Mouse (Mus musculus): ENCODE results near the gene Kat6b. TPM values are rescaled to one million over a fixed set of nuclear protein-coding genes. Genes with fewer than 3 reads are reported as not detected.

Gene Kat6b
- polyA plus RNA-seq, 1 experiment from 2014 or later = 16.1 TPM

DNA sequence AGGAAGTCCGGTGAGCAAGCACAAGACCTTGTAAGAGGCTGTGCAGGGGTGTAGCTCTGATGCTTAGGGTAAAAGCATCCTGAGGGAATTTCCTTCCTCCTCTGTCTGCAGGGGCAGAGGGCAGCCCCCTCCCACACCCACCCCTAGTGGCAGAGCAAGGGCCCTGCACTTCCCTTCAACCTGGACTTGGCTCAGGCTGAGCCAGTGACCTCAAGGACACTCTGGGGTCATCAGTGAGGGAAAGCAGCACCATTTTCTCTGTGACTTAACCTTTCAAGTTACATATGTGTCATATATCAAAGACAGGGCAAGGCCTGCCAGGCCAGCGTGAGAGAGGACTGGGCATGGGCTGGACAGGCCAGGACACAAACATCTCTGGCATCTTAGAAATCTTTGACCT is 228.3 kb downstream of the Kat6b start:
- Histone ChIP-seq H3K27me3 (replicated peaks) (no peaks in the 10 kb centered on the region), H3K9me3 (replicated peaks) (no peaks in the 10 kb centered on the region), H3K4me3 (replicated peaks) (no peak overlapping the region), H3K36me3 (no peaks in the 10 kb centered on the region), H3K9ac (replicated peaks) (no peak overlapping the region), H3K4me2 (no peak overlapping the region), H3K27ac (replicated peaks) (no peak overlapping the region), H3K4me1 (peaks cover 16% of the 10 kb centered on the region)
- no peak for ATAC-seq (ENCODE audit: low FRiP score)
- 61% methylated on average over 2 of the region's 2 CpGs for WGBS

DNA sequence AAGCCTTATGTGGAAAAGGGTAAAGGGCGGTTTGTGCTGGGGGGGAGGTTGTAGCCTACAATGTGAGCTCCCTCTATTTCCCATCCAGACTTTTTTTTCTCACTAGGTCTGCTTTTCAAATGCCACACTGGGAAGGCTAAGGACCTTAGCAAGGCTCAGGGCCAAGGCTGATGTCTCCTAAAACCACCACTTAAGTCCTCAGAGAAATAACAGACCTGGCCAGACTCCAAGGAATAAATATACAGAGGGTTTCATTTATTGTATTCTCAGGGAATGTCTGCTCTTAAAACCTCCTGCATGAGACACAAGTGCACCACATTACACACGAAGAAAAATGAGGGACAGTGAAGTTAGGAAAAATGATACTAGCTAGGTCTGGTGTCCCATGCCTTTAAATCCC is 230.0 kb downstream of the Kat6b start:
- no peak overlapping the region for H3K9ac ChIP-seq (replicated peaks)
- H3K27ac ChIP-seq (replicated peaks) = no peak overlapping the region
- H3K27me3 ChIP-seq (replicated peaks) = no peaks in the 10 kb centered on the region
- H3K4me2 ChIP-seq = no peak overlapping the region
- H3K4me3 ChIP-seq (replicated peaks) = no peak overlapping the region
- H3K36me3 ChIP-seq = no peaks in the 10 kb centered on the region
- no peaks in the 10 kb centered on the region for H3K9me3 ChIP-seq (replicated peaks)
- H3K4me1 ChIP-seq = peaks cover 13% of the 10 kb centered on the region
- WGBS = 79% methylated on average over 2 of the region's 2 CpGs
- ATAC-seq (ENCODE audit: low FRiP score) = no peak

DNA sequence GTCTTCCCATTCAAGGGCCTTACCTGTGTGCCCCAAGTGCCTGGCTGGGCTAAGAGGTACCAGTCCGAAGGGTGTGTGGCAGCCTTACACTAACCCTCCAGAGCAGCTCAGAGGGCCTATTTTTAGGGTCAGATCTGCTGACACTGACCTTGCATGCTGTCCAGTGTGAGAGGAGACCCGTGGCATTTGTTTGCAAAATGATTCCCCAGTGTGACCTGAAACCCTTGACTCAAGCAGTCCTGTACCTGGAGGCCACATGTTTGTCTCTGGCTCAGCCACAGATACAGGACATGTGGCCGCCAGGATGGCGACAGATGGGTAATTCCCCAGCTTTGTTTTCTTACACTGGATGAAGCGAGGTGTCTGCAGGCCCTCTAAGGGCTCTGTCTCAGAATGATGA is 233.3 kb downstream of the Kat6b start, which contains the start of gene Dupd1:
Gene Dupd1 (minus strand): TSS at position 91 of the 400 bp plus-strand sequence.
- H3K36me3 ChIP-seq = no peaks in the 10 kb centered on the region
- 0 out of 2 replicates have a peak, but pooled peaks cover 1% of the 10 kb centered on the region for H3K4me1 ChIP-seq
- no peak within 1 kb of the TSS for H3K4me2 ChIP-seq
- no peak within 1 kb of the TSS for H3K4me3 ChIP-seq (replicated peaks)
- no peak within 1 kb of the TSS for H3K27ac ChIP-seq (replicated peaks)
- 75% methylated on average over 5 of the region's 5 CpGs for WGBS
- H3K9ac ChIP-seq (replicated peaks) = no peak within 1 kb of the TSS
- no peaks in the 10 kb centered on the region for H3K27me3 ChIP-seq (replicated peaks)
- ATAC-seq (ENCODE audit: low FRiP score) = no peak
- H3K9me3 ChIP-seq (replicated peaks) = no peaks in the 10 kb centered on the region

DNA sequence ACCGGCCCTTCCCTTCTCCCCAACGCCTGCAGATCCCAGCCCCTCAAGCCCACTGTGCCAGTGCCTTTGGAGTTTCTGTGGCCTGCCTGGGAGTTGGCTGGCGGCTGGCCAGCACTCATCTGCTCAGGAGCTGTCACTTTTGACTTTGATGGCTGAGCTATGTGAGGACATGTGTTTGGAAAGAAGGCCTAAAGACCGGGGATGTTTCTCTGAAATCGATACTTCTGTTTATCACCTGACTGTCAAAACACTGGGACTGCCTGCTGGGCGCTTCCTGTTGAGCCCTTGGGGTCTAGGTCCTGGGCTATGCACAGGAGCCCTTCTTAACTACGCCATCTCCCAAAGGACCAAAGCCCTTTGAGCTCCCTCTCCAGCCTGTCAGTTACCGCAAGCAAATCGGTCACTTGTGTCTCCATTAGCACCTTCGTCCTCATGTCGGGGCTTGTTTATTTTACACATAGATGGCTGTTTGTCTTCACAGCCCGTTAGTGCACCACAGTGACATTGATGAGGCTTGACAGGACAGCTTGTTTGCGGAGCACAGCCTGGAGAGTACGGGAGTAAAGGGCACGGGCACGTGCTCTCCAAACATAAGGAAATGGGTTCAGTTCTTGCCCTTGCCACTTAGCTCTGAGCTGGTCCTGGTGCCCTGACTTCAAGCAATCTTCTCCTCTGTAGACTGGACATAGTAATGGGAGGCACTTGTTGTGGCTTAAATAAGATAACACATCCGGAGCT is 238.6 kb downstream of the Kat6b start:
- no peak for ATAC-seq (ENCODE audit: low FRiP score)
- H3K27ac ChIP-seq (replicated peaks) = no peak overlapping the region

DNA sequence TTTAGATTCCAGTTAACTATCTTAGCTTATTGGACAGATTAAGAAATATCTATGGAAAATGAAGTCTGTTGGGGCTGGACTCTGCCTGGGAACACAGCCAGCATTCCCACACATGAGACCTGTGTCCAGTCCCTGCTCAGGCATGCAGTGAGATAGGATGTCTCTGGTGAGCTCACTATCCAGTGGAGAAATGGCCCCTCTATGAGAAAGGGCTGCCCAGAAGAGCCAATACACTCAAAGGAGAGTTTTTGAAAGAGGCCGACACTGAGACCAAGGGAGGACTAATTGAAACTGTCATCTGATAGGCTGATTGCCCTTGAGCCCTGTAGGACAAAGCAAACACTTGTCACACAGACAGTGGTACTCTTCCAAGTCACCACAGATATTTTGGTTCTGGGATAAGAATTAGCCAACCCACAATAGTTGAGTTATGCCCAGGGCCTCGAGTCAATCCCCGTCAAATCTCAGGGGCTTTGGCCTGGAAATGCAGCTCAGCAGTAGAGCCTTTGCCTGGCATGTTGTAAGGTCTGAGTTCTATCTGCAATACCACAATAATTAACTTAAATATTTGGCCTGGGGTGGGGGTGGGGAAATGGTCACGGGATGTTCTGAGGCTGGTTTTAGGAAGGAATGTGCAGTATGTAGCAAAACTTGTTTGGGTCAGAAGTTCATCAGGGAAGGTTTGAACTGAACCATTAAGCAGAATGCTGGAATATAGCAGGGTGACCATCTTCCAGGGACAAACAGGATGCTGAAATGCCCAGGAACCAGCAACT is 239.4 kb downstream of the Kat6b start:
- H3K36me3 ChIP-seq = no peaks in the 10 kb centered on the region
- H3K4me3 ChIP-seq (replicated peaks) = no peak overlapping the region
- 0 out of 2 replicates have a peak, but pooled peaks cover 3% of the 10 kb centered on the region for H3K4me1 ChIP-seq
- no peaks in the 10 kb centered on the region for H3K27me3 ChIP-seq (replicated peaks)
- no peak overlapping the region for H3K4me2 ChIP-seq
- 81% methylated on average over 4 of the region's 4 CpGs for WGBS
- H3K9ac ChIP-seq (replicated peaks) = no peak overlapping the region
- no peak overlapping the region for H3K27ac ChIP-seq (replicated peaks)
- H3K9me3 ChIP-seq (replicated peaks) = no peaks in the 10 kb centered on the region
- ATAC-seq (ENCODE audit: low FRiP score) = no peak

More for the DNA sequence above, 238.6 kb downstream of the Kat6b start:
- no peak overlapping the region for H3K4me2 ChIP-seq
- WGBS = 69% methylated on average over 17 of the region's 17 CpGs
- H3K4me1 ChIP-seq = 0 out of 2 replicates have a peak, but pooled peaks cover 3% of the 10 kb centered on the region
- no peaks in the 10 kb centered on the region for H3K27me3 ChIP-seq (replicated peaks)
- H3K9ac ChIP-seq (replicated peaks) = no peak overlapping the region
- H3K4me3 ChIP-seq (replicated peaks) = no peak overlapping the region
- no peaks in the 10 kb centered on the region for H3K9me3 ChIP-seq (replicated peaks)
- no peaks in the 10 kb centered on the region for H3K36me3 ChIP-seq

Other genes with a start within 250 kb of the Kat6b start
- 0.15 and 0.22 TPM in 2 replicates for gene Dupd1, start 233.1 kb downstream of the Kat6b start, polyA plus RNA-seq (2015; fragmentation: Nextera tagmentation; extraction: Ambion mirVana)